Mouse (Mus musculus): ENCODE data around the gene Tenm4.
A peak's percentile ranks its signal among the peaks of the same experiment; 100 is the strongest.
"Not testable (repeated sequence)": the region's sequence is repeated elsewhere in the genome, so short reads cannot be mapped to it uniquely, and the experiment has no call there.

Gene Tenm4

DNA sequence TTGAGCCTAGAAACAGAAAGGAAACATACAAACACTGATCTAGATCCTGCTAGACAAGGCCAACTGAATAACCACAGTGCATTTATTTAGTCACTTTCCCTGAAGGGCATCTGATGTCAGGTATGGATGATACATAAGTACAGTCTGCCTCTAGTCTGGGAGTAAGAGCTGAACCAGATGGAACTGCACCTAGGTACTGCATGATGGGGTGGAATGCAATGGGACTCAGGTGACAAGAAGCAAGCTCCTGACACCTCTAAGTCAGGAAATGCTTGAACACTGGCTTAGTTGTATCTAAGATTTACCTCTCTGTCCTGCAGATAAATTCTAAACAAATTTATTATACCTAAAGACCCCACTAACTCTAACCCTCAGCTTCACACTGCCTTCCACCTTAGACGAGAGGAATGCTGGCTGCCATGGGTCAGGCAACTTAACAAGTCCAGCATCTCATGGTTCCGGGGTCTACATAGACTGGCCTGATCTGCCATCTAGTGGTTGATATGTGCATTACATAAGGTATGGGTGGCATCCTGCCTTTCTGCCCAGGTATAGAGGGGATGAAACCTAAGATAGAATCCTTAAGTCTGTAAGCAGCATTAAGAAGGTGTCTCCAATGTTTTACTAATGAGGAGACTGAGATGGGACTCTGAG lies 744.5 kb downstream of the Tenm4 start:
- DNase-seq, result peak; percentile 85

DNA sequence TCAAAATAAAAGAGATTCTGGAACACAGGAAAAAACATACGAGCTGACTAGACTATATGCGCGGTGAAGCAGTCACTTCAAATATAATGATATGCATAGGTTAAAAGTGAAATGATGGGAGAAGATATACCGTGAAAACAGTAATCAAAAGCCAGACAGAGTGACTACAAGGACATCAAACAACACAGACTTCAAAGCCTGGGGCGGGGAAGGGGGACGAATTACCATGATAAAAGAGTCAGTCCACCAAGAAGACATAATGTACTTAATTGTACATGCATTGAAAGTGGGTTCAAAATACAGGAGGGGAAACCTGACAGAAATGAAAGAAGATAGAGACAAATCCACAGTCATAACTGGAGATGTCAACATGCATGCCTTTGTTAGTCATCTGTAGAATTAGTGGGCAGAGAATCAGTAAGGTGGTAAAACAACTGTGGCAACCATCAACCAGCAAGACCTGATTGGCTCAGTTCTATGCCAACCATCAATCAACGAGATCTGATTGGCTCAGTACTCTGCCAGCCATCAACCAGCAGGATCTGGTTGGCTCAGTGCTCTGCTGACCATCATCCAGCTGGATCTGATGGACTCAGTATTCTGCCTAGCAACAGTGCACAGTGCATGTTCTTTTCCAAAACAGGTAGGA lies 749.5 kb downstream of the Tenm4 start:
- peak; percentile 39 for DNase-seq

DNA sequence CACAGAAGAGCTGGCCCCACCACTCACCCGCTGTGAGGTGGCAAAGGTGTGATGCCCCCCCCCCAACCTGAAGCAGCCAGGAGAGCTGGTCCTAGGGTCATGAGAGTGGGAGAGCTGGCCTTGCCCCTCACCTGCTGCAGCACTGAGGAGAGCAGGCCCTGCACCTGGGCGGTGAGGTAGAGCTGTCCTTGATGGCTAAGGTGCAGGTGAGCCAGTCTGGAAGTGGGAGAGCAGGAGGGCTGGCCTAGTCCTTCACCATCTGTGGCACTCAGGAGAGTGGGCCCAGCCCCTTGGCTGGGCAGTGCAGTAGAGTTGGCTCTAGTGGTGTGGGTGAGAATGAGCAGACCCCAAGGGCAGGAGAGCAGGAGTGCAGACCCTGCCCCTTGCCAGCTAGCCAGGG lies 751.9 kb downstream of the Tenm4 start:
- DNase-seq, result no peak

DNA sequence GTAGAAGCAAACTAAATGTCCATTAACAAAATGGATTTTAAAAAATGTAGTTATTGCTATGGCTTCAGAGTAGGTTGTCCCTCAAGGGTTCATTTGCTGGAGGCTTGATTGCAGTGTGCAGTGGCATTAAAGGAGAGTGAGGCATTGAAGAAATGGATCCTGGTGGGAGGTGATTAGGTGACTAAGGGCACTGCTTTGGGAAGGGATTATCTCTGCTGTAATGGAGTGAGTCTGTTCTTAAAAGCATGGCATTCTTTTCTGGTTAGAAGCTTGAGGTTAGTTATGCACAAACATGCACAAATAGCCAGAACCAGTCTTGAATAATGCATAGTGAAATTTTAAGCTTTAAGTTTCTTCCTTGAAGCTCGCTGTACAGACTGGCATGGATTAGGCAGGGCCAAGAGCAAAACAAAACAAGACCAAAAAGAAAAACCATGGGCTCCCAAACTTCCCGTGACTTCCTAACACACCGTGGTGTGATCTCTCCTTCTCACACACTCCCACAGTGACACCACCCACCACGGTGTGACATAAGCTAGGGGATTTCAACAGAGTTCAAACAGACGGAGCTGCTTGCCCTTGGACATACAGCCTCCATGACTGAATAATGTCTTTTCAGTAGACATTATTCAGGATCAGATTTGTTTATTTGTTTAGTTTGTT lies 772.8 kb downstream of the Tenm4 start:
- DNase-seq, result no peak

DNA sequence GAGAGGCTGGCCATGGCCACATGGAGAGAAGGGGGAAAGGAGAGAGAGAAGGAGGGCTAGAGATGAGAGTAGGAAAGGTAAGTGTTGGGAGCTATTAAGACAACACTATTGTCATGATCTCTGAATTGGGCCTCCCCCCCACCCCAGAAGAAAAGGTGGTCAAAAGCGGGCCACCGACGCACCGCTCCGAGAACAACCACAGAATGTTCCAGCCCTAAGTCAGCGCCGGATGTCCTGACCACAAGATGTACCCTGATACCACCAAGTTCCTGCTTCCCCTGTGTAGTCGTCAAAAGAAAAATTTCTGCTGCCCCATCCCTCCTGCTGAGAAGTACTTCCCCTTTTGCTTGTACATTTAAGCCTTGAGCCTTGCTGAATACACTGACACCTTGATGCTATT lies 775.5 kb downstream of the Tenm4 start:
- DNase-seq, result not testable (repeated sequence)

DNA sequence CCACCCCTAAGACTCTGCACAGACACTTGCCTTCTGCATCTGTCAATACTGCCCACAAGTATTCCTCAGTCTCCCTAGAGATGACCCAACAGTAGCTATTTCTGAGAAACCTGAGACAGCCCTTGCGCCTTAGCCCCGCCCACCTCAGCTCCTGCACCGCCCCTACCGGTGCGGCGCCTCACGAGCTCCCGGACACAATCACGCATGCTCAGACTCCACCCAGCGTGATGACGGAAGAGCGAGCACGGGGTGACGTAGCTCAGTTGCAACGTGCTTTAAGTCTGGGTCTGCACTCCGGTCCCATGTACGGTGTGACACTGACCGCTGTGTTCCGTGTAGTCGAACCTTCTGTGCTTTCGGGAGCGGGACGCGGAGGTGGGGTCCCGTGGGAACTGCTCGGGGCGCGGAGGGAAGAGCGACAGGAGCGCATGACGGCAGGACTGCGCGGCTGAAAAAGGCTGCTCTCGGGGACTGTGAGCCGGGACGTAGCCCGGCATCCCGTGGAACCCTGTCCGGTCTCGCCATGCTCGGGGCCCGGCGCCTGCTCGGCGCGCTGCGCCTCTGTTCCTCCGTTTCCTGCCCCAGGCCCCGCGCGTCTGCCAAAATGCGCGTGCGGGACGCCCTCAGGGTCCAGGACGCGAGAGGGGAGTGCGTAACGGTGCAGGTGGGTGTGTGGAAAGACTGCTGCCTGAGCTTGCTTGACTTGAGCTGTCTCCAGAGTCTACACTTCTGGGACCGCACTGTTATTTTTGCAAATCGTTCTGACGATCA lies 780.4 kb downstream of the Tenm4 start, which contains the start of gene Nars2:
Nars2 (plus strand) TSS at position 225 of the 771 bp plus-strand sequence.
- DNase-seq, result peak; percentile 98

DNA sequence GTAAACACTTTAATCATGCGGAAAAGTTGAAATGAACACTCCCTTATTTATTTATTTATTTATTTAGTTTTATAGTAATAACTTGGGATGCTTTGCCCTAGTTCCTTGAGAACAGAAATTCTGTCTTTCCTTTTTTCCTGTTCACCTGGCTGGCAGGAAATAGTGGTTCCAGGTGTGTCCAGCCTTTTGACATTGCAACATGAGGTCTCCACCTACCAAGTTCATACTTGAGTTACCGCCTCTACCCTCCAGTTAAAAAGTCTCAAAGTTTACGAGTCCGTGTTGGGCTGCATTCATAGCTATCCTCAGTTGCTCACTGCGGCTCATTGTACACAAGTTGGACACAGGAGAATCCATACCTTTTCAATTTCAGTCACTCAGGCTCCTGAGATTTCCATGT lies 781.0 kb downstream of the Tenm4 start:
- no peak for DNase-seq

DNA sequence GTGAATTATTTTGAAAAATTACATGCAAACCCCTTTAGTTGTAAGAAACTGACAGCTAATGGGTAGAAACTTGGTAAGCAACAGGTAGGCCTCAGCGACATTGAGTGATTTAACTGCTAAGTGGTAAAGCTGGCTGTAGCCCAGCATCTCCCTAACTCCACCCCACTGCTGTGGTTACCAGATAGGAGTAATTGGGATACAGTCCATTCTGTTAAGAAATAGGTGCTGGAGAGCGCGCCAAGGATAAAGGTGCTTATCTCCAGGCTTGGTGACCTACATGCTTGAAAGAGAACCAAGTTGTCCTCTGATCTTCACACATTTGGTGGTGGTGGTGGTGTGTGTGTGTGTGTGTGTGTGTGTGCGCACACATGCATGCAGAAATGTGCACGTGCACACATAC lies 788.1 kb downstream of the Tenm4 start:
- no peak for DNase-seq

All from retina, postnatal 1 day (tissue).